Mouse (Mus musculus) cerebellum, adult 2 months (tissue): Measurements from ENCODE around the gene Aip.

Experiments used
- CTCF ChIP-seq: fragments of 200-500 bp; IDR thresholded peaks from 2 replicates; pipeline ENCODE4 v1.5.1; 2011; ENCODE audit warnings: low read depth, mild to moderate bottlenecking, control low read depth, low read length, moderate library complexity, borderline replicate concordance; ENCODE audit not compliant: insufficient read depth
- POLR2A ChIP-seq: fragments of 200-500 bp; IDR thresholded peaks from 2 replicates; pipeline ENCODE4 v1.6.1; 2011; ENCODE audit warnings: low read length, control low read depth, borderline replicate concordance; ENCODE audit not compliant: insufficient read depth

GRCm38 (mm10) chr19:4125741-4126696, at the start of gene Aip:
- peak; percentile 63 for TF ChIP-seq CTCF
- TF ChIP-seq POLR2A = peak; percentile 34; the same call in 1 of the 2 replicates
